Mouse (Mus musculus) hindbrain, embryonic 12.5 days (tissue): Measurements from ENCODE around the gene Mknk1. TPM values are rescaled to one million over a fixed set of nuclear protein-coding genes. Genes with fewer than 3 reads are reported as not detected.

Experiments used
- ATAC-seq: fragments of 200-750 bp; cut with Nextera tagmentation; 2 replicates; pipeline ENCODE4 v1.8.0; 2017; ENCODE audit warnings: moderate TSS enrichment; ENCODE audit not compliant: low FRiP score
- H3K27ac ChIP-seq: fragments of 300-500 bp; sonication (generic); 2 replicates; pipeline ENCODE4 v1.5.1; 2016; ENCODE audit warnings: mild to moderate bottlenecking
- H3K27me3 ChIP-seq: fragments of 300-500 bp; sonication (generic); 2 replicates; pipeline ENCODE4 v1.6.1; 2016; ENCODE audit warnings: mild to moderate bottlenecking
- H3K36me3 ChIP-seq: fragments of 300-500 bp; sonication (generic); 2 replicates; pipeline ENCODE4 v1.6.1; 2016; ENCODE audit warnings: mild to moderate bottlenecking
- H3K4me1 ChIP-seq: fragments of 300-500 bp; sonication (generic); 2 replicates; pipeline ENCODE4 v1.6.1; 2016
- H3K4me2 ChIP-seq: fragments of 300-500 bp; sonication (generic); replicated peaks from 2 replicates; pipeline ENCODE4 v1.6.1; 2016; ENCODE audit warnings: mild to moderate bottlenecking
- H3K4me3 ChIP-seq: fragments of 300-500 bp; sonication (generic); 2 replicates; pipeline ENCODE4 v1.5.1; 2016; ENCODE audit warnings: mild to moderate bottlenecking
- H3K9ac ChIP-seq: fragments of 300-500 bp; sonication (generic); 2 replicates; pipeline ENCODE4 v1.6.1; 2016; ENCODE audit warnings: mild to moderate bottlenecking, moderate library complexity
- H3K9me3 ChIP-seq: fragments of 300-500 bp; sonication (generic); replicated peaks from 2 replicates; pipeline ENCODE4 v1.6.1; 2016; ENCODE audit warnings: mild to moderate bottlenecking
- WGBS: fragments of 180-500 bp; shearing (Covaris S2); methylation state at CpG from one replicate; pipeline ENCODE4 v1.1.7; 2016; 5-methylcytosine and 5-hydroxymethylcytosine counted together
- polyA plus RNA-seq: library from polyadenylated mRNA; unstranded; fragments of >200 nt; fragmentation: Nextera tagmentation; extraction: Ambion mirVana; gene quantifications from 2 replicates; pipeline ENCODE4 v1.2.1, GENCODE M21; 2016

The Mknk1 gene
- polyA plus RNA-seq, 1 experiment from 2014 or later, result 28.0 TPM

DNA sequence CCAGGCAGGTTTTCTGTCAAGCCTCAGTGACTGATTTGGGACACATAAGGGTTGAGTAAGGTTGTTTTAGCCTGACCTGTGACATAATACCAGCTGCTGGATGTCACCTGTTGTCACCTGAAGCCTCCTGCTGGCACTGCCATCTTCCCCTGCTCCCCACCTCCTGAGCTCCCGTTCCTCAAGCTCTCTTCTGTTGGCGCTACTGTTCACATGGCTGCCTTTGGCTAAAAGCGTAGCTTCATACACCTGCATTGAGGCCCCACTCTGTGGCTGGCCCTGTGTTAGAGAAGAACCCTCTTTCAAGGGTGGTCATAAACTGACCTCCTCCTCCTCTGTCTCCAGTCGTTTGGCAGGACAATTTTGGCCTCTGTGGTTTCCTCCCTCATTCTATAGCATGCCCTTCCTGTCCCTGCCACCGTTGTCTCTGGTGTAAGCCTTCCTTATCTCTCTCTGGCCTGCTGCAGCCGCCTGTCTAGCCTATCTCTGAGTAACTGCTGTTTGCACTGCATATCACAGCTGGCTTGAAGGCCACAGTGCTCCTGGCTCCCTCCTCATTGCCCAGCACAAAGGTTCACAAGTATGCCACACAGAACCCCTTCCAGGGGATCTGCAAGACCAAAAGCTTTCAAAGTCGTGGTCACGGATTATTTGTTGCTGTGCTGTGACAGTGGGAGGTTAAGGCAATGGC is 10.1 kb downstream of the Mknk1 start:
- H3K9me3 ChIP-seq, result no peaks in the 10 kb centered on the region
- no peaks in the 10 kb centered on the region for H3K27me3 ChIP-seq
- WGBS, result 72% methylated on average over 8 of the region's 8 CpGs
- no peak for ATAC-seq
- no peak overlapping the region for H3K27ac ChIP-seq
- no peak overlapping the region for H3K4me3 ChIP-seq
- H3K4me2 ChIP-seq, result no peak overlapping the region
- H3K9ac ChIP-seq, result no peak overlapping the region
- H3K36me3 ChIP-seq, result peaks cover 27% of the 10 kb centered on the region
- no peaks in the 10 kb centered on the region for H3K4me1 ChIP-seq

DNA sequence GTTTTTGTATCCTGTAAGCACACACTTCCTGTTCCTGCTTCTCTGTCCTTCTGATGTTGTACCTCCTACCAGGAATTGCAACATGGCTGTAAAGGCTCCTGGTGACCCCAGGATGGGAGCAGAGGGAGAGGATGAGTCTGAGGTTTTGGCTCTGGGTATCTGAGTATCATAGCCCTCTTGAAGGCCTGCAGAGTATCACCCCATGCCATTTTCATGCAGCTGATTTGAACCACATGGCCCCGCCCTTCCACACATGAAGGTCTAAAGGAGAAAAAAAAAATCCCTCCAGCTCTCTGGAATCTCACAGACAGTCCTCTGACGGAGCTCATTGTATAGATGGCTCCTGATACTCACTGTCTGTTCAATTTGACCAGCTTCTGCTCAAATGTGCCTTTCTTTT is 11.1 kb downstream of the Mknk1 start:
- 78% methylated on average over 2 of the region's 2 CpGs for whole genome bisulfite sequencing
- peaks cover 6% of the 10 kb centered on the region for H3K4me1 ChIP-seq
- H3K27me3 ChIP-seq, result no peaks in the 10 kb centered on the region
- H3K27ac ChIP-seq, result no peak overlapping the region
- H3K36me3 ChIP-seq, result peaks cover 27% of the 10 kb centered on the region
- no peak overlapping the region for H3K4me2 ChIP-seq
- H3K9ac ChIP-seq, result no peak overlapping the region
- no peak for ATAC-seq
- H3K4me3 ChIP-seq, result no peak overlapping the region
- no peaks in the 10 kb centered on the region for H3K9me3 ChIP-seq

DNA sequence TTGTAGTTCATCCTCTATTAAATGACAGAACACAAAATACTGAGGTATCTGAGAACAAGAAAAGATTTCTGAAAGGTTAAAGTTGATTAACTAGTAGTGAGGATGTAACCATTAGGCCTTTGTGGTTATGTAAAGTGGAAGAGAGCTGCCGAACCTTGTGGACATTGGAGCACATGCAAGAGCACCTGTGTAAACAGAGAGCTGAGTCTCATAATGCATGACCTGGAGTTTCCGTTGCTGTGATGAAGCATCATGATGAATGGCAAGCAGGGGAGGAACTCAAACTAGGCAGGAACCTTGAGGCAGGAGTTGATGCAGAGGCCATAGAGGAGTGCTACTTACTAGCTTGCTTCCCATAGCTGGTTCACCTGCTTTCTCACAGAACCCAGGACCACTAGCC is 11.6 kb downstream of the Mknk1 start:
- Histone ChIP-seq H3K27me3 (no peaks in the 10 kb centered on the region), H3K27ac (no peak overlapping the region), H3K9me3 (no peaks in the 10 kb centered on the region), H3K4me1 (peaks cover 11% of the 10 kb centered on the region), H3K4me3 (no peak overlapping the region), H3K4me2 (no peak overlapping the region), H3K9ac (no peak overlapping the region), H3K36me3 (peaks cover 27% of the 10 kb centered on the region)
- 57% methylated on average over 2 of the region's 2 CpGs for WGBS
- ATAC-seq, result no peak

DNA sequence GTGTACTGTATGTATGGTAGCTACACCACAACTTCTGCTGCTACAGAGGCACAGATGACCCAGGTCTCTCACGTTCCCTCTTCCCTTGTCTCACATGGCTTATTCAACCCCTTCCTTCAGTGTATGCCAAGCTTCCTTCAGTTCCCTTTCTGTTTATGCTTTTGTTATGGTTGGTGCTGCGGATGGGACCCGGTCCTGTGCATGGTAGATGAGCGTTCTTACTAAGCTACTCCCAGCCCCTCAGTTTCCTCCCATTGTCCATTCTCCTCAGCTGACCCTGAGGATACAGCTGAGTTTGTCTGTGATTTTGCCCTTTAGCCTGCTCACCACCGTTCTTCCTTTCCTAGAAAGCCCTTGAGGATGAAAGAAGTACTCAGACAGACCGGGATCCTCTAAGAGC is 12.6 kb downstream of the Mknk1 start:
- WGBS, result 89% methylated on average over 6 of the region's 6 CpGs

DNA sequence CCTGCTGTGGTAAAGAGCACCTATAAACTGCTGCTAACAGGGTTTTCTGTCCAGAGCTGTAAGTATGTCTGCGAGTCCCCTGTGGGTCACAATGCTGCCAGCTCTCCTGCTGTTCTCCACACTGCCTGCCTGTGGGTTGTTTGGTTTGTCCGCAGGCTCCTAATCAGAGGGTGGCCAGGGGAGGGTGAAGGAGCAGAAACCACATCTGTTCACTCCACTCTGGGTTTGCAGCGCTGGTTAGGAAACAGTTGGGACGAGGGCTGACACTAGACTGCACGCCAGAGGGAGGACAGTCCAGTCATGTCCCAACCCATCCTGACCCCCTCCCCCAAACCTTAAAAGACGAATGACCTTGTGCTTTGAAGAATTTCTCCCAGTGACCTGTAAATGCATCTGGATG is 16.1 kb downstream of the Mknk1 start:
- ATAC-seq, result no peak

More for the DNA sequence above, 12.6 kb downstream of the Mknk1 start:
- no peaks in the 10 kb centered on the region for H3K9me3 ChIP-seq
- no peak overlapping the region for H3K4me3 ChIP-seq
- H3K4me2 ChIP-seq, result no peak overlapping the region
- H3K4me1 ChIP-seq, result peaks cover 20% of the 10 kb centered on the region
- no peak overlapping the region for H3K9ac ChIP-seq
- H3K36me3 ChIP-seq, result peaks cover 27% of the 10 kb centered on the region
- no peaks in the 10 kb centered on the region for H3K27me3 ChIP-seq
- H3K27ac ChIP-seq, result no peak overlapping the region
- ATAC-seq, result no peak

DNA sequence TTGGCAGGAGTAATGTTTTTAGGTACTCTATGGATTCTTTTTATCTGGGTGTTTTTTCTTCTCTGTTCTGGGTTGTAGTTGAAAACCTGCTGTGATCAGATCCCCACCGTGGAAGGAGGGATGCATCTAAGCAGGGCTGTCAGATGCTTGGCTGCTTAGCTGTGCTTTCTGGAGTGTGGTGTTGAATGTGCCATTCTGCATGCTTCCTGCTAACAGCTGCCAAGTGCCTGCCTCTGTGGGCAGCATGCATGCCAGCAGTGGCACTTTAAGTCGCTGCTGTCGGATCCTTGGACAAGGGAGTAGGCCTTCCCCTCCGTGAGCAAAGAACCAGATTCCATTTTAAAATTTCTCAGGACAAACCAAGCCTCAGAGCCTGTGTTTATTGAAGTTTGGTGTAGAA is 16.6 kb downstream of the Mknk1 start:
- Histone ChIP-seq H3K9ac (no peak overlapping the region), H3K4me2 (no peak overlapping the region), H3K4me3 (no peak overlapping the region), H3K9me3 (no peaks in the 10 kb centered on the region), H3K36me3 (peaks cover 37% of the 10 kb centered on the region), H3K4me1 (peaks cover 26% of the 10 kb centered on the region), H3K27ac (no peak overlapping the region), H3K27me3 (no peaks in the 10 kb centered on the region)
- WGBS, result 68% methylated on average over 4 of the region's 4 CpGs
- ATAC-seq, result no peak

More for the DNA sequence above, 16.1 kb downstream of the Mknk1 start:
- WGBS, result 39% methylated on average over 6 of the region's 6 CpGs
- H3K27me3 ChIP-seq, result no peaks in the 10 kb centered on the region
- H3K9me3 ChIP-seq, result no peaks in the 10 kb centered on the region
- H3K36me3 ChIP-seq, result peaks cover 38% of the 10 kb centered on the region
- H3K4me2 ChIP-seq, result no peak overlapping the region
- H3K9ac ChIP-seq, result no peak overlapping the region
- H3K27ac ChIP-seq, result no peak overlapping the region
- H3K4me1 ChIP-seq, result peaks cover 26% of the 10 kb centered on the region
- no peak overlapping the region for H3K4me3 ChIP-seq

DNA sequence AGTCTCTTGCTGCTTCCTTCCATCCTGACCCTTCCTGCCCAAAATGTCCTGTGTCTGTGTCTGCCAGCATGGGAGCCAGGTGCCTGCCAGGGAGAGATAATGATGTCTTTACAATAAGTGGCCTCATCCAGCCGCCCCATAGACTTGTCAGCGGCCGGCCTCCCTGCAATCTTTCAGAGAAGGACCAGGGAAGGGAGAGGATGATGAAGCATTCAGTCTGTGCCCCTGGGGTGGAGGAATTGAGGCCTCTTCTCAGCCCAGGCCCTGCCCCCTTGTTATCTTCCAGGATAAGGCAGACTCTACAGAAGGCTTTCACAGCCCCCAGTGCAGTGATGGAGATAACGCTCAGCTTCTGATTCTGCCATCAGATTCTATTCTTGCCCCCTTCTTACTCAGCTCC is 17.3 kb downstream of the Mknk1 start:
- Histone ChIP-seq H3K9me3 (no peaks in the 10 kb centered on the region), H3K27me3 (no peaks in the 10 kb centered on the region), H3K4me3 (no peak overlapping the region), H3K27ac (peak overlapping the region; percentile 52; the same call in 1 of the 2 replicates), H3K36me3 (peaks cover 37% of the 10 kb centered on the region), H3K4me1 (peaks cover 26% of the 10 kb centered on the region), H3K9ac (no peak overlapping the region), H3K4me2 (no peak overlapping the region)
- 63% methylated on average over 4 of the region's 4 CpGs for WGBS
- no peak for ATAC-seq

DNA sequence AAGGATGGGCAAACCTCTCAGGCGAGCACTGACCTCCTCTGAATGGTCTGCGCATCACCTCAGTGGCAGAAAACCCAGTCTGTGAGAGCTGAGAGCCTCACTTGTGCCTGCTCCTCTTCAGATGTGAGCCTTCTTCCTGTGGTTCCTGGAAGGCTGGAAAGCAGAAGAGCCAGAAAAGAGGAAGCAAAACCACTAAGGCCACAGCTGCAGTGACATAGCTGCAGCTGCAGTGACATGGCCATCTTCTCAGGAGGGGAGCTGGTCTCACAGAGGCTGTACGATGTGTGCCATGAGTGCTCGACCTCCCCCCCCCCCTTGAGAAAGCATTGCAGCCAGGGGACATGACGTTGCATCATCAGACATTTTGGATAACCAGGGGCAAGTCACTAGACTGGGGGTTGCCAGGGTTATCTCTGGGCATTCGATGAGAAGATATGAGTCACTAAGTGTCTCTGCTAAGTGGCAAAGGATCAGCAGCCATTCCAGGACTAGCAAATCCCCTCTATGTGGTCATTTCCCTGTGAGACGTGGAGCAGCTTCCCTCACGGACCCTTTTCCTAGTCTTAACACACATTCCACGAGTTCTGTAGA is 18.4 kb downstream of the Mknk1 start:
- H3K9me3 ChIP-seq, result no peaks in the 10 kb centered on the region

DNA sequence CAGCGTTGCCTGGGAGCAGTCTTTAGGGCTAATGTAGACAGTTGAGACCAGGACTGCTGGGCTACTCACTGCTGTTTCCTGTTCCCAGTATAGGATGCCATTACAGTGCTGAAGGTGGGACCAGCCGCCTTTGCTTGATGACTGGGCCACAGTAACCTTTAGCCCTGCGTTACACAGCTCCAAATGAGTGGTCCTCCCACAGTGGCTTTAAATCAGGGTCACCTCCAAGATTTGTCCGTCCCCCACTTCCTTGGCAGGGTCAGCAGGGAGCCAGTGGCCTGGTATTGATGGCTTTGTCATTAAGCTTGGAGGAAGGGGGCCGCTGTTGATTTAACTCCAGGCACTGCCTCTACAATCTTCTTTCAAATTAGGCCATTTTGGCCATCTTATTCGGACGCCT is 24.4 kb downstream of the Mknk1 start:
- Histone ChIP-seq H3K27ac (no peak overlapping the region), H3K4me1 (peaks cover 6% of the 10 kb centered on the region; the same call in 1 of the 2 replicates), H3K9me3 (no peaks in the 10 kb centered on the region), H3K27me3 (no peaks in the 10 kb centered on the region), H3K4me3 (no peak overlapping the region), H3K36me3 (peaks cover 31% of the 10 kb centered on the region), H3K4me2 (no peak overlapping the region), H3K9ac (peak overlapping the region; percentile 13; the same call in 1 of the 2 replicates)
- WGBS, result 72% methylated on average over 7 of the region's 7 CpGs
- no peak for ATAC-seq

More for the DNA sequence above, 18.4 kb downstream of the Mknk1 start:
- H3K36me3 ChIP-seq, result peaks cover 39% of the 10 kb centered on the region
- WGBS, result 84% methylated on average over 9 of the region's 9 CpGs
- H3K9ac ChIP-seq, result no peak overlapping the region
- no peak overlapping the region for H3K4me2 ChIP-seq
- H3K4me1 ChIP-seq, result peaks cover 26% of the 10 kb centered on the region
- H3K27ac ChIP-seq, result no peak overlapping the region
- H3K27me3 ChIP-seq, result no peaks in the 10 kb centered on the region
- no peak for ATAC-seq
- no peak overlapping the region for H3K4me3 ChIP-seq

DNA sequence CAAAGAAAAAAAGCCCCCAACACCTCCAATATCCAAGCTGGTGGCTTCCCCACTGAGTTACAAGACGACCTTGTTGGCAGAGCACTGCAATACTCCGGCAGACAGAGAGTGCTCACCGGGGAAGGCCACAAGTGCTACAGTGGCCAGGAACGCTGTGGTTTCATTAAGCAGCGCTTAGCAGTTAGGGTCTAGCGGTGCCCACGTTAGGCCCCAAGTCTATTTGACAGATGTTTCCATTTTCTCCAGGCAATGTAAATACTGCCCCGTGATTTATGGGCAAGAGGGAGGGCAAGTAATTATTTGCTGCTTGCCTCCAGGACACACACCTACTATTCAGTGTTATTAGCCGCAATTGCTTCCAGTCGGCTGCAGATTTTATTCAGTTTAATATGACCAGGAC is 24.9 kb downstream of the Mknk1 start:
- no peak overlapping the region for H3K27ac ChIP-seq
- ATAC-seq, result peak; percentile 30; the same call in 1 of the 2 replicates
- H3K4me1 ChIP-seq, result peaks cover 6% of the 10 kb centered on the region; the same call in 1 of the 2 replicates
- WGBS, result 50% methylated on average over 10 of the region's 10 CpGs
- H3K36me3 ChIP-seq, result peaks cover 29% of the 10 kb centered on the region
- no peaks in the 10 kb centered on the region for H3K27me3 ChIP-seq
- H3K9ac ChIP-seq, result no peak overlapping the region
- no peaks in the 10 kb centered on the region for H3K9me3 ChIP-seq
- no peak overlapping the region for H3K4me2 ChIP-seq
- no peak overlapping the region for H3K4me3 ChIP-seq

DNA sequence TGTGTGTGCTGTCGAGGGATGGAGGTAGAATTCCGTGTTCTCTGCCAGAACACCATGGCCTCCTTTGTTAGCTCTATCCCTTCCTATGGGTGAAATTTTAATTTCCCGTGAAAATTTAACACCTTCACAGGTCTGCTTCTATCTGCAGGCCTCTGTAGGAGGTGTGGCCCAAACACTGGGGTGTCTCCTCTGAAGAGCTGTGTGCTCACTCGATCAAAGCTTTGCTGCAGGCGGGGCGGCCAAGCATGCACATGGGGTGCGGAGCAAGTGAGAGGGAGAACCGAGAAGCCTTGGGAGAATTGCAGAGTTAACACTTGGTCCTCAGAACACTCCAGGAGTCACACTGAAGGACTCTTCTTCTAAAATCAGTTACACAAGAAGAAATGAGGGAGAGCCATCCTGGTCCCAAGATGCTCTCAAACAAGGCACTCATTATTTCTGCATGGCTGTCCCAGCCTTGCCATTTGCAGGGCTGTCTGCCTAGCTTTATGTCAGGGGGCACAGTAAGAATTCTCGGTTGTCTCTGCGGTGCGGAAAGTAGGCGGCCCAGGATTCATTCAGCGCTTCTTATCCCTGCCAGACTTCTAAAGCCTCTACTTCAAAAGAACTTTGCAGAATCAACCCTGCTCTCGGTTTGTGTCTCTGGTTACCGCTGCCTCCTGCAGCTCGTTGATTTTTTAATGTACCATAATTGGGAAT is 30.7 kb downstream of the Mknk1 start:
- WGBS, result 19% methylated on average over 16 of the region's 16 CpGs
- H3K4me3 ChIP-seq, result no peak overlapping the region
- H3K9ac ChIP-seq, result 0 out of 2 replicates have a peak overlapping the region, but pooled peaks have one; percentile 14
- peaks cover 15% of the 10 kb centered on the region for H3K4me1 ChIP-seq
- peak; percentile 51; the same call in 1 of the 2 replicates for ATAC-seq
- H3K9me3 ChIP-seq, result no peaks in the 10 kb centered on the region
- no peaks in the 10 kb centered on the region for H3K27me3 ChIP-seq
- H3K27ac ChIP-seq, result no peak overlapping the region
- no peak overlapping the region for H3K4me2 ChIP-seq
- peaks cover 22% of the 10 kb centered on the region for H3K36me3 ChIP-seq

DNA sequence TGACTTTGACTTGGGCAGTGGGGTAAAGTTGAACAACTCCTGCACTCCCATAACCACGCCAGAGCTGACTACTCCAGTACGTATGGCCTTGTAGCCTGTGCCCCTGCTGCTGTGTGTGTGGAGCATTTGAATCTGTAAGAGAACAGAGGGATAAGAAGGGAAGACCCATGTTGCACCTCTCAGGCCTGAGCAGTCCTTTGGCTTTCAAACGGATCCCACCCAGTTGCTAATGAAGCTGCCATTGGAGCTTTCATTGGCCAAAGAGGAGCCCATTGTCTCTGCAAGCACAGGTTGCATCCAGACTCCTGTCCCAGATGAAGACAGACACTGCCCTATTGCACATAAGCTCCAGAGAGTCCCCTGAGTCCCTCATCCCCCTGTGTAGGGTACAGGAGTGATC is 34.2 kb downstream of the Mknk1 start:
- ATAC-seq, result no peak
- WGBS, result 78% methylated on average over 3 of the region's 3 CpGs

More for the DNA sequence above, 34.2 kb downstream of the Mknk1 start:
- no peak overlapping the region for H3K9ac ChIP-seq
- H3K4me3 ChIP-seq, result no peak overlapping the region
- no peak overlapping the region for H3K27ac ChIP-seq
- no peak overlapping the region for H3K4me2 ChIP-seq
- H3K9me3 ChIP-seq, result no peaks in the 10 kb centered on the region
- no peaks in the 10 kb centered on the region for H3K27me3 ChIP-seq
- H3K4me1 ChIP-seq, result peaks cover 25% of the 10 kb centered on the region
- H3K36me3 ChIP-seq, result peaks cover 20% of the 10 kb centered on the region
